Mouse (Mus musculus) neural tube, embryonic 11.5 days (tissue): Measurements from ENCODE around the gene Pls3. TPM values are rescaled to one million over a fixed set of nuclear protein-coding genes. Genes with fewer than 3 reads are reported as not detected.
A peak's percentile ranks its signal among the peaks of the same experiment; 100 is the strongest.
"Not testable (repeated sequence)": the region's sequence is repeated elsewhere in the genome, so short reads cannot be mapped to it uniquely, and the experiment has no call there.

Experiments
- ATAC-seq: fragments of 200-750 bp; cut with Nextera tagmentation; 2 replicates; pipeline ENCODE4 v1.8.0; 2017; ENCODE audit warnings: moderate number of reproducible peaks, mild to moderate bottlenecking, moderate TSS enrichment, moderate library complexity; ENCODE audit not compliant: insufficient read depth, low FRiP score, low TSS enrichment
- DNase-seq: peaks from one replicate; pipeline ENCODE4 v3.0.0-alpha.2; 2015; ENCODE audit warnings: low spot score
- H3K27ac ChIP-seq: fragments of 300-500 bp; sonication (generic); 2 replicates; pipeline ENCODE4 v1.5.1; 2014; ENCODE audit warnings: low read depth, mild to moderate bottlenecking, low read length
- H3K27me3 ChIP-seq: fragments of 300-500 bp; sonication (generic); 2 replicates; pipeline ENCODE4 v1.6.1; 2014; ENCODE audit warnings: mild to moderate bottlenecking, low read length, mixed read lengths; ENCODE audit not compliant: control insufficient read depth, insufficient read depth
- H3K36me3 ChIP-seq: fragments of 300-500 bp; sonication (generic); 2 replicates; pipeline ENCODE4 v1.6.1; 2014; ENCODE audit warnings: mild to moderate bottlenecking, low read length, moderate library complexity, mixed read lengths; ENCODE audit not compliant: control insufficient read depth, insufficient read depth
- H3K4me1 ChIP-seq: fragments of 300-500 bp; sonication (generic); 2 replicates; pipeline ENCODE4 v1.6.1; 2014; ENCODE audit warnings: low read length, mixed read lengths; ENCODE audit not compliant: control insufficient read depth, insufficient read depth
- H3K4me2 ChIP-seq: fragments of 300-500 bp; sonication (generic); 2 replicates; pipeline ENCODE4 v1.6.1; 2014; ENCODE audit warnings: low read depth, mild to moderate bottlenecking, moderate library complexity
- H3K4me3 ChIP-seq: fragments of 300-500 bp; sonication (generic); 2 replicates; pipeline ENCODE4 v1.5.1; 2014; ENCODE audit warnings: low read depth, low read length
- H3K9ac ChIP-seq: fragments of 300-500 bp; sonication (generic); 2 replicates; pipeline ENCODE4 v1.6.1; 2014; ENCODE audit warnings: mild to moderate bottlenecking, low read length
- H3K9me3 ChIP-seq: fragments of 300-500 bp; sonication (generic); 2 replicates; pipeline ENCODE4 v1.6.1; 2016; ENCODE audit warnings: low read length; ENCODE audit not compliant: control insufficient read depth
- WGBS: fragments of 180-500 bp; shearing (Covaris S2); extraction: QIAGEN DNeasy Blood & Tissue Kit; methylation state at CpG from one replicate; pipeline ENCODE4 v1.1.7; 2014; 5-methylcytosine and 5-hydroxymethylcytosine counted together
- polyA plus RNA-seq: library from polyadenylated mRNA; unstranded; fragments of >200 nt; fragmentation: Nextera tagmentation; extraction: Ambion mirVana; gene quantifications from 2 replicates; pipeline ENCODE4 v1.2.1, GENCODE M21; 2014

The Pls3 gene
- polyA plus RNA-seq, 1 experiment from 2014 or later, result 107 TPM

DNA sequence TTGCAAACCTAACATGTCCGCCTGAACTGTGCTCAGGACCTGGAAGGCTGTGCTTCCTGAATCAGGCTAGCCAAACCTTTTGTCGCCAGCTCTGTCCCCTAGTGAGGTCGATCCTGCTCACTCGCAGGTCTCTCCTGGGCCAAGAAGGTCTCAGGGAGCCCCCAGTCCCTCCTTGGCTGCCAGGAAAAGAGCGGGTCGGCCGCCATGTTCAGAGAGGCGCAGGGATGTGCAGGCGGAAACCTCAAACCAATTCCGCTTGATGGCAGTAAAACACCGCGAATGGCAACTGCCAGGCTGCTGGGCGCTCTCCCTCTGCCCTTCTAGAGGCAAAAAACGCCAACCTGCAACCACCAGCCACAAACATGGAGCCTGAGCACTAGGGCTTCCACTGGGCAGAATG, 117.0 kb downstream of the Pls3 start:
- 82% methylated on average over 14 of the region's 14 CpGs for WGBS
- H3K9ac ChIP-seq, H3K36me3 ChIP-seq, H3K27me3 ChIP-seq, H3K9me3 ChIP-seq, ATAC-seq, H3K4me3 ChIP-seq, H3K4me2 ChIP-seq, H3K4me1 ChIP-seq, H3K27ac ChIP-seq: not testable (repeated sequence)
- DNase-seq, result peak; percentile 22

DNA sequence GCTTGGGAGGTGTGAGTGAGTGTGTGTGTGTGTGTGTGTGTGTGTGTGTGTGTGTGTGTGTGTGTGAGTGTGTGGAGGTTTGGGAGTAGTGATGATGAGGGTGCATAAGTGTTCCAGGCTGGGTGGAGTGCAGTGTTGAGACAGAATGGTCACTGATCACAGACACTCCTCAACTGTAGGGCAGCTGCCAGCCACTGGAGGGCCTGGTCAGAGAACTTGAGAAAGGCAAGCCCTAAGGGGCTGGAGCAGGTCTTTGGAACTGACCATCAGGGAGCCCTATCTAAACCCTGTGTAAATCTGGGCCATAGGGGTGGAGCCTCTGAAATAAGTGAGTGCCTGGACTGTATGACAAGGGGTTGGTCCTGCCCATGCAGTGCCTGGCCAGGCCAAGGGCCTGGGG, 120.5 kb downstream of the Pls3 start:
- H3K27ac ChIP-seq, H3K4me2 ChIP-seq, H3K27me3 ChIP-seq, DNase-seq, H3K4me1 ChIP-seq, H3K9me3 ChIP-seq, H3K36me3 ChIP-seq, ATAC-seq, H3K9ac ChIP-seq, H3K4me3 ChIP-seq: not testable (repeated sequence)

DNA sequence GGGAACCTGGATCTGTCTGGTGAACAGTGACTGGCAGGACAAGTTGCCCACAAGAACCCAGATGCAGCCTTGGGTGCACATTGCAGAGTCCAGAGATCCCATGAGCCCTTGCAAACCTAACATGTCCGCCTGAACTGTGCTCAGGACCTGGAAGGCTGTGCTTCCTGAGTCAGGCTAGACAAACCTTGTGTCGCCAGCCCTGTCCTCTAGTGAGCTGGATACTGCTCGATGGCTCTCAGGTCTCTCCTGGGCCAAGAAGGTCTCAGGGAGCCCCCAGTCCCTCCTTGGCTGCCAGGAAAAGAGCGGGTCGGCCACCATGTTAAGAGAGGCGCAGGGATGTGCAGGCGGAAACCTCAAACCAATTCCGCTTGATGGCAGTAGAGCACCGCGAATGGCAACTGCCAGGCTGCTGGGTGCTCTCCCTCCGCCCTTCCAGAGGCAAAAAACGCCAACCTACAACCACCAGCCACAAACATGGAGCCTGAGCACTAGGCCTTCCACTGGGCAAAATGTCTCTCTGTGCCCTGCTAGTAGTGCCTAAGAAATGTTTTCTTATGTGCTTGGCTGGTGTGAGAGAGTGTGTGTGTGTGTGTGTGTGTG, 124.8 kb downstream of the Pls3 start:
- not testable (repeated sequence) for H3K27ac ChIP-seq, H3K4me1 ChIP-seq, H3K36me3 ChIP-seq, ATAC-seq, H3K9me3 ChIP-seq, H3K4me3 ChIP-seq, H3K4me2 ChIP-seq, H3K9ac ChIP-seq, H3K27me3 ChIP-seq, DNase-seq
- WGBS, result 60% methylated on average over 2 of the region's 12 CpGs

GRCm38 (mm10) chrX:75749312-75749711, 125.7 kb downstream of the Pls3 start:
- 65% methylated on average over 6 of the region's 10 CpGs for WGBS
- not testable (repeated sequence) for H3K27me3 ChIP-seq, H3K27ac ChIP-seq, H3K36me3 ChIP-seq, ATAC-seq, H3K4me1 ChIP-seq, H3K9ac ChIP-seq, H3K4me3 ChIP-seq, H3K9me3 ChIP-seq, H3K4me2 ChIP-seq
- DNase-seq, result peak; percentile 13

GRCm38 (mm10) chrX:75744466-75744865, 130.5 kb downstream of the Pls3 start:
- not testable (repeated sequence) for H3K36me3 ChIP-seq, H3K27me3 ChIP-seq, H3K4me1 ChIP-seq, H3K4me3 ChIP-seq, H3K27ac ChIP-seq, H3K9me3 ChIP-seq, H3K9ac ChIP-seq, H3K4me2 ChIP-seq, ATAC-seq
- 57% methylated on average over 14 of the region's 14 CpGs for WGBS
- DNase-seq, result peak; percentile 61

GRCm38 (mm10) chrX:75739464-75739863, 135.5 kb downstream of the Pls3 start:
- whole genome bisulfite sequencing, result 49% methylated on average over 2 of the region's 8 CpGs
- not testable (repeated sequence) for H3K4me3 ChIP-seq, DNase-seq, H3K9ac ChIP-seq, H3K9me3 ChIP-seq, H3K27ac ChIP-seq, H3K4me1 ChIP-seq, H3K36me3 ChIP-seq, ATAC-seq, H3K27me3 ChIP-seq, H3K4me2 ChIP-seq
